Mouse (Mus musculus) forebrain, postnatal 0 days (tissue): ENCODE measurements around the gene Igfbp3. TPM values are rescaled to one million over a fixed set of nuclear protein-coding genes. Genes with fewer than 3 reads are reported as not detected.

Experiments used
- ATAC-seq: fragments of 200-750 bp; cut with Nextera tagmentation; 2 replicates; pipeline ENCODE4 v1.8.0; 2017; ENCODE audit warnings: mild to moderate bottlenecking, moderate library complexity
- DNase-seq: peaks from one replicate; pipeline ENCODE4 v3.0.0-alpha.2; 2015
- H3K27ac ChIP-seq: fragments of 300-500 bp; sonication (generic); 2 replicates; pipeline ENCODE4 v1.5.1; 2014; ENCODE audit warnings: low read depth, mild to moderate bottlenecking, antibody characterized with exemption, low read length, moderate library complexity, mixed read lengths
- H3K27me3 ChIP-seq: fragments of 300-500 bp; sonication (generic); 2 replicates; pipeline ENCODE4 v1.6.1; 2014; ENCODE audit warnings: mild to moderate bottlenecking, low read length, mixed read lengths; ENCODE audit not compliant: insufficient read depth
- H3K36me3 ChIP-seq: fragments of 300-500 bp; sonication (generic); 2 replicates; pipeline ENCODE4 v1.6.1; 2014; ENCODE audit warnings: mild to moderate bottlenecking, moderate library complexity; ENCODE audit not compliant: insufficient read depth
- H3K4me1 ChIP-seq: fragments of 300-500 bp; sonication (generic); 2 replicates; pipeline ENCODE4 v1.6.1; 2014; ENCODE audit warnings: antibody characterized with exemption; ENCODE audit not compliant: insufficient read depth
- H3K4me2 ChIP-seq: fragments of 300-500 bp; sonication (generic); 2 replicates; pipeline ENCODE4 v1.6.1; 2014; ENCODE audit warnings: low read depth, mild to moderate bottlenecking, moderate library complexity
- H3K4me3 ChIP-seq: fragments of 300-500 bp; sonication (generic); 2 replicates; pipeline ENCODE4 v1.5.1; 2014; ENCODE audit warnings: low read depth, low read length, mixed read lengths
- H3K9ac ChIP-seq: fragments of 300-500 bp; sonication (generic); 2 replicates; pipeline ENCODE4 v1.6.1; 2014; ENCODE audit warnings: mild to moderate bottlenecking
- H3K9me3 ChIP-seq: fragments of 300-500 bp; sonication (generic); 2 replicates; pipeline ENCODE4 v1.6.1; 2016; ENCODE audit warnings: low read length
- CTCF ChIP-seq: sonication (generic); IDR thresholded peaks from 2 replicates; pipeline ENCODE4 v1.5.1; 2016; ENCODE audit warnings: antibody characterized with exemption, control low read depth, low read depth
- WGBS: fragments of 180-500 bp; shearing (Covaris S2); extraction: QIAGEN DNeasy Blood & Tissue Kit; methylation state at CpG from one replicate; pipeline ENCODE4 v1.1.7; 2014; 5-methylcytosine and 5-hydroxymethylcytosine counted together
- polyA plus RNA-seq: library from polyadenylated mRNA; unstranded; fragments of >200 nt; fragmentation: Nextera tagmentation; extraction: Ambion mirVana; gene quantifications from 2 replicates; pipeline ENCODE4 v1.2.1, GENCODE M21; 2015
- total RNA-seq: library from RNA; depleted of rRNA; stranded (reverse); fragments of >200 nt; gene quantifications from 2 replicates; pipeline ENCODE4 v1.2.3, GENCODE M21; 2014

Gene Igfbp3
- total and polyA plus RNA-seq, 2 experiments from 2014 or later, result 32.6 to 61.9 TPM

GRCm38 (mm10) chr11:7198481-7199256 lies 15.1 kb downstream of the Igfbp3 start:
- Histone ChIP-seq H3K4me1 (no peaks in the 10 kb centered on the region), H3K36me3 (no peaks in the 10 kb centered on the region), H3K9me3 (no peaks in the 10 kb centered on the region), H3K27me3 (no peaks in the 10 kb centered on the region), H3K4me3 (no peak overlapping the region), H3K9ac (no peak overlapping the region), H3K27ac (no peak overlapping the region), H3K4me2 (no peak overlapping the region)
- DNase-seq, result no peak
- no peak; the same call in 1 of the 2 replicates for ATAC-seq
- no peak for TF ChIP-seq CTCF
- WGBS, result 85% methylated on average over 10 of the region's 10 CpGs

GRCm38 (mm10) chr11:7198006-7198405 lies 15.7 kb downstream of the Igfbp3 start:
- DNase-seq (no peak), ATAC-seq (no peak)
- Histone ChIP-seq H3K27ac (no peak overlapping the region), H3K36me3 (no peaks in the 10 kb centered on the region), H3K4me3 (no peak overlapping the region), H3K9me3 (no peaks in the 10 kb centered on the region), H3K27me3 (no peaks in the 10 kb centered on the region), H3K4me1 (no peaks in the 10 kb centered on the region), H3K4me2 (no peak overlapping the region), H3K9ac (no peak overlapping the region)
- TF ChIP-seq CTCF, result no peak
- WGBS, result 88% methylated on average over 19 of the region's 19 CpGs

- DNase-seq, result no peak
- Histone ChIP-seq H3K4me1 (no peaks in the 10 kb centered on the region), H3K9ac (no peak within 1 kb of the TSS), H3K27me3 (no peaks in the 10 kb centered on the region), H3K9me3 (no peaks in the 10 kb centered on the region), H3K36me3 (no peaks in the 10 kb centered on the region), H3K27ac (no peak within 1 kb of the TSS), H3K4me2 (no peak within 1 kb of the TSS), H3K4me3 (no peak within 1 kb of the TSS)
- ATAC-seq, result no peak
- 26% methylated on average over 12 of the region's 12 CpGs for WGBS
- no peak for TF ChIP-seq CTCF
These were observed 16.2 kb downstream of the Igfbp3 start, which contains the start of gene Igfbp1 for GRCm38 (mm10) chr11:7197491-7197941. TSS of gene Igfbp1 (plus strand) at chr11:7197782.

- Histone ChIP-seq H3K4me2 (no peak overlapping the region), H3K36me3 (no peaks in the 10 kb centered on the region), H3K9me3 (no peaks in the 10 kb centered on the region), H3K9ac (no peak overlapping the region), H3K4me1 (no peaks in the 10 kb centered on the region), H3K4me3 (no peak overlapping the region), H3K27ac (no peak overlapping the region), H3K27me3 (no peaks in the 10 kb centered on the region)
- WGBS, result 81% methylated on average over 4 of the region's 4 CpGs
- ATAC-seq, result no peak
- no peak for TF ChIP-seq CTCF
- DNase-seq, result no peak
These were observed 18.4 kb downstream of the Igfbp3 start for GRCm38 (mm10) chr11:7195312-7195685.

- WGBS, result 94% methylated on average over 10 of the region's 10 CpGs
- H3K4me2 ChIP-seq, result no peak overlapping the region
- no peak for ATAC-seq
These were observed 19.1 kb downstream of the Igfbp3 start for GRCm38 (mm10) chr11:7194432-7195311.

GRCm38 (mm10) chr11:7193134-7193533 lies 20.6 kb downstream of the Igfbp3 start:
- H3K9me3 ChIP-seq, result no peaks in the 10 kb centered on the region
- WGBS, result 69% methylated on average over 9 of the region's 9 CpGs
- H3K4me3 ChIP-seq, result no peak overlapping the region
- H3K9ac ChIP-seq, result no peak overlapping the region
- no peak overlapping the region for H3K27ac ChIP-seq
- H3K4me1 ChIP-seq, result no peaks in the 10 kb centered on the region
- no peak overlapping the region for H3K4me2 ChIP-seq
- DNase-seq, result no peak
- peak; percentile 62 for ATAC-seq
- no peaks in the 10 kb centered on the region for H3K36me3 ChIP-seq
- TF ChIP-seq CTCF, result peak; percentile 42; the same call in 1 of the 2 replicates
- no peaks in the 10 kb centered on the region for H3K27me3 ChIP-seq

More at GRCm38 (mm10) chr11:7194432-7195311, 19.1 kb downstream of the Igfbp3 start:
- Histone ChIP-seq H3K4me3 (no peak overlapping the region), H3K9ac (no peak overlapping the region), H3K9me3 (no peaks in the 10 kb centered on the region), H3K27ac (no peak overlapping the region), H3K27me3 (no peaks in the 10 kb centered on the region), H3K36me3 (no peaks in the 10 kb centered on the region), H3K4me1 (no peaks in the 10 kb centered on the region)
- TF ChIP-seq CTCF, result peak; percentile 17; the same call in 1 of the 2 replicates
- DNase-seq, result no peak
